Mouse (Mus musculus) mouse embryonic stem cell (cell line): Measurements from ENCODE around the gene Dnajb4.
"Not testable (repeated sequence)": the region's sequence is repeated elsewhere in the genome, so short reads cannot be mapped to it uniquely, and the experiment has no call there.

ENCODE experiments used
- in situ Hi-C, 2 experiments: fragments of 300-500 bp; cut with MboI; formaldehyde crosslinking; loops; 1 replicate in 1 of 2; 3 replicates in 1 of 2; pipeline ENCODE4 v1.14.3; 2019 to 2020; ENCODE audit warnings: low sequenced_read_pairs in 2 of 2, low pct_unique_long_range_greater_than_20kb in 1 of 2, mixed read lengths in 1 of 2; ENCODE audit not compliant: unreplicated experiment in 1 of 2

Gene Dnajb4

GRCm38 (mm10) chr3:152210728-152211391, 758 bp upstream of the Dnajb4 start:
- in situ Hi-C loops, result loop anchor here in 1 of 2 experiments (25.0 kb wide), 1 partner anchor 99 kb away; no protein-coding TSS in a partner anchor

GRCm38 (mm10) chr3:152209177-152209966, 730 bp downstream of the Dnajb4 start:
- in situ Hi-C loops, result loop anchor here (10.0 to 25.0 kb wide), 2 partner anchors 95 to 97 kb away; no protein-coding TSS in a partner anchor

GRCm38 (mm10) chr3:152208096-152208885, 1.8 kb downstream of the Dnajb4 start:
- in situ Hi-C loops, result loop anchor here (10.0 to 25.0 kb wide), 2 partner anchors 93 to 96 kb away; no protein-coding TSS in a partner anchor

GRCm38 (mm10) chr3:152207156-152207555, 2.9 kb downstream of the Dnajb4 start:
- in situ Hi-C loops, result loop anchor here (10.0 to 25.0 kb wide), 2 partner anchors 92 to 95 kb away; no protein-coding TSS in a partner anchor

- in situ Hi-C loops, result loop anchor here (10.0 to 25.0 kb wide), 2 partner anchors 90 to 92 kb away; no protein-coding TSS in a partner anchor
Observed at GRCm38 (mm10) chr3:152204577-152204976, 5.5 kb downstream of the Dnajb4 start.

- in situ Hi-C loops, result loop anchor here (10.0 to 25.0 kb wide), 2 partner anchors 89 to 92 kb away; no protein-coding TSS in a partner anchor
Observed at GRCm38 (mm10) chr3:152203996-152204395, 6.1 kb downstream of the Dnajb4 start.

GRCm38 (mm10) chr3:152203411-152203810, 6.7 kb downstream of the Dnajb4 start:
- in situ Hi-C loops, result loop anchor here (10.0 to 25.0 kb wide), 2 partner anchors 89 to 91 kb away; no protein-coding TSS in a partner anchor

GRCm38 (mm10) chr3:152202942-152203341, 7.2 kb downstream of the Dnajb4 start:
- in situ Hi-C loops, result loop anchor here (10.0 to 25.0 kb wide), 2 partner anchors 88 to 91 kb away; no protein-coding TSS in a partner anchor

- in situ Hi-C loops, result loop anchor here (10.0 to 25.0 kb wide), 2 partner anchors 87 to 89 kb away; no protein-coding TSS in a partner anchor
Observed at GRCm38 (mm10) chr3:152201651-152202050, 8.5 kb downstream of the Dnajb4 start.

GRCm38 (mm10) chr3:152201181-152201580, 8.9 kb downstream of the Dnajb4 start:
- in situ Hi-C loops, result loop anchor here (10.0 to 25.0 kb wide), 2 partner anchors 86 to 89 kb away; no protein-coding TSS in a partner anchor

GRCm38 (mm10) chr3:152199125-152199524, 11.0 kb downstream of the Dnajb4 start:
- in situ Hi-C loops, result no loop called here

- in situ Hi-C loops, result not testable (repeated sequence)
Observed at GRCm38 (mm10) chr3:152197246-152197645, 12.9 kb downstream of the Dnajb4 start.

- in situ Hi-C loops, result no loop called here
Observed at GRCm38 (mm10) chr3:152193635-152194097, 16.4 kb downstream of the Dnajb4 start.

GRCm38 (mm10) chr3:152193177-152193576, 16.9 kb downstream of the Dnajb4 start:
- in situ Hi-C loops, result no loop called here

- in situ Hi-C loops, result no loop called here
Observed at GRCm38 (mm10) chr3:152192238-152192931, 17.7 kb downstream of the Dnajb4 start.

- in situ Hi-C loops, result no loop called here
Observed at GRCm38 (mm10) chr3:152191791-152192237, 18.3 kb downstream of the Dnajb4 start.

GRCm38 (mm10) chr3:152190679-152191477, 19.2 kb downstream of the Dnajb4 start:
- in situ Hi-C loops, result no loop called here
